Mouse (Mus musculus) adipocyte (in vitro differentiated cells): ENCODE results near the gene Wnt8b.

ENCODE experiments used
- DNase-seq: peaks from one replicate; pipeline ENCODE4 v3.0.0-alpha.2; 2016; ENCODE audit warnings: low spot score

The Wnt8b gene

DNA sequence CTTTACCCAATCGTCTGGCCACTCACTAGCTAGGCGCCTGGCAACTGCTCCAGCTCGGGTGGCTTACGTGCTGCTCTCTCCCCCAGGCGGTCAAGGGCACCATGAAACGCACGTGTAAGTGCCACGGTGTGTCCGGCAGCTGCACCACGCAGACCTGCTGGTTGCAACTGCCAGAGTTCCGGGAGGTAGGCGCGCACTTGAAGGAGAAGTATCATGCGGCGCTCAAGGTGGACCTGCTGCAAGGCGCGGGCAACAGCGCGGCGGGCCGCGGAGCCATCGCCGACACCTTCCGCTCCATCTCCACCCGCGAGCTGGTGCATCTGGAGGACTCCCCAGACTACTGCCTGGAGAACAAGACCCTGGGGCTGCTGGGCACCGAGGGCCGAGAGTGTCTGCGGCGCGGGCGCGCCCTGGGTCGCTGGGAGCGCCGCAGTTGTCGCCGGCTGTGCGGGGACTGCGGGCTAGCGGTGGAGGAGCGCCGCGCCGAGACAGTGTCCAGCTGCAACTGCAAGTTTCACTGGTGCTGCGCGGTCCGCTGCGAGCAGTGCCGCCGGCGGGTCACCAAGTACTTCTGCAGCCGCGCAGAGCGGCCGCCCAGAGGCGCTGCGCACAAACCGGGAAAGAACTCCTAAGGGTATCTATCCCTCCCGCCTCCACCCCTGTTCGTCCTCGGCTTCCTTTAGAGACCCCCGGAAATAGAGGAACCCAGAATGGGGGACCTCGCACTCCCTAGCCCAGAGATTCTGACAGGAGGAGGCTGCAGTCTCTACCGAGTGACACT is 18.4 kb downstream of the Wnt8b start:
- DNase-seq = no peak

DNA sequence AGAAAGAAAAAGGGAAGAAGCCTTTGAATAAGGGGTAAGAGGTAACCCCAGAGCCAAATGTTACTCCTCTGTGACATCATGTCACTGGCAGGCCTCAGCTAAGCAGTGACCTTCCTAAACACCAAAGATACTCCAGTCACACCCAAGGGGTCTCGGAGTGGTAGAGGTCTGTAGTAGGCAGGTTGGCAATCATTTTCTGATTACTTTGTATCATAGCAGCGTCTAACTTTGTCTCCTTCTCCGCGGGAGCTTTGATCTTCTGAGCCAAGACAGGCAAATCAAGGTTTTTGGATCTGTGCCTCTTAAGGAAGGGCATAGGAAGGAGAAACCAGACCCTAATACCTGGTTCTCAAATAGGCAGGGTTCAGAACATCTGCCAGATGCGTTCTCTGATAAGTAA is 19.3 kb downstream of the Wnt8b start:
- no peak for DNase-seq

DNA sequence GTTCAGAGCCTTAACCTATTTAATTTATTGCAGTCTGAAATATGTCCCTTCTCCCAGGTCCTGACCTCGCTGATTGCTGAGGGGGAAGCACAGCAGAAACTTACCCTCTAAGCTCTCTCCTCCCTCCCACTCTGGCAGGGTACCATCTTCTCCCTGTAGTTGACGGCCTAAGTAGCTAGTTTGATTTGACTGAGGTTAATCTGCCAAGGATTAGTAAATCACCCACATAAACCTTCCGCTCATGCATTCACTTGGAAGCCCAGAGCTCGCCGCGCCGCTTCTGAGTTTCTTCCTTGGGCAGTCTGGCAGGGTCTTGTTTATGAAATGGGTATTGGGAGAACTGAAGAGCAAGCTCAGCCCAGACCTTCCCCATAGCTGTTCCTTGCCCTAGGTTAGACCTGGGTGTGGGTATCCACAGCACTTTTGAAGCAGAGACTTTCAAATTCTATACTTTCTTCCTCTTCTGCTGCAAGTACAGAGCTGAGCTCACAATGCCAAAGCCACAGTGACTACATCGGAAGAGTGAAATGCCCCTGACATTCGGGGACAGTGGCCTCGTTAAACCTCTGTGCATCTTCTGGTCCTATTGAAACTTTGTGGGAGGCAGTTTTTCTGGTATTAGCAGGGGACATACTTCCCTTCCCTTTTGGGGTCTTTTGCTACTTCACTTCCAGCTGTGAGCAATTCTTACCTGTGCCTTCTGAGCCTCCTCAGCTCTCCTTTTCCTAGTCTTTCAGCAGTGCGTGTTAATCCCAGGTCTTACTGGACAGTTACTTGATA is 20.0 kb downstream of the Wnt8b start:
- DNase-seq = no peak

DNA sequence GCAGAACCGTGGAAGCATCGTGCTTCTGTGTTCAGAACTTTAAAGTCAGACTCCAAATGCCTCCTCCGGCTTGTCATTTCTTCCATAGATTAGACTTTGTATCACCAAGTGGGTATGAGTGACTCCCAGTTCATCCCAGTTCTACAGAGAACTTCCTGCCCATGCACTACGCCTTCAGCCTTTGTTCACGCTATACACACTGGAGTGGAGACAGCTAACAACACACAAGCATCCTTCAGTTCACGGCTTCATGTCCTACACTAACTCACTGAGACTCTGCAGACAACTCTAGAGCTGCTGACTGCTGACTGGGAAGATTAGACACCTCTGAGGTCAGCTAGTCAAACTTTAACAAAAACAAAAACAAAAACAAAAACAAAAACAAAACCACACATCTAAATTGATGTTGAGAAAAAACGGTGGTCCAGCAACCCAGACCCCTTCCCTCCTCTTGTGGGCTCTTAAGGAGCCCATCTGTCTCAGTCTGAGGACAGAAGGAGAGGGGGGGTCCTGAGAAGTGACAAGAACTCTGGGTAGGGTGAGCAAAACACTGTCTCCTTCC is 20.7 kb downstream of the Wnt8b start:
- no peak for DNase-seq

DNA sequence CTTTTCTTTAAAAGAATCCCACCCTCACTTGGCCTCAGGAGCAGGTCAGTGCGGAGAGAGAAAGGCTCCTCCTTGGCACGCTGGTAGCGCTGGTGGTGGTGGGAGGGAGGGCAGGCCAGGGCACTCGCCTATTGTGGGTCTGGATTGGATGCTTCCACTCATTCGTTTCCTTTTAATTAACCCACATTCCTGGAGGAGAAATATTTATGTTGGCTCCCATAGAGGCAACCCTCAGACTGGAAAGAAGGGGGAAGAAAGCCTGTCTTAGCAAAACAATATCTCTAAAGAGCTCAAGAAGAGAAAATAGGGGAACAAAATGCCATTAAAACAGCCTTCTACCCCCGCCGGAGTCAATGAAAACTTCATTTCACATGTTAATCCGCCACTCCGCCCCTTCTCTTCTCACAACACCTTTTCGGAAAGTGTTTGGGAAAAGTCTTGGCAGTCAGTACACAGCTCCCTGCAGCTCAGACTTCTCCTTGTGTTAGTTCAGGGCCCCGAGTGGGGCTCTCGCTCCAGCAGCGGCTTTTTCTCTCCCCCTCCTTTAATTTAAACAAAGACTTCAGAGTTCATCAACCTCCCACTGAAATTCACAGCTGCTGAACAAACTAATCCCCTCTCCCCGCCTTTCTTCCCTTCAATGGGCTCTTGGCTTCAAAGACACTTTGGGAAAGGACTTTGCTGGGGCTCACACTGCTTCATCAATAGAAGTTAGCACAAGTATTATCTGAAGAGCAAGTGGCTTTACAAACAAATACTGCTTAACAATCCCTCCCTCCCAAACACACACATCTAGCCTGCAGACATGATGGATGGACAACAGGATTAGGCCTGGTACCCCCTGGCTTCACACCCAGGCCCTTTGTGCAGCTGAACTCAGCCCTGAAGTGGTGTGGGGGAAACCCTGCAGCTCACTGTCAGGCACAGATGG is 21.5 kb downstream of the Wnt8b start:
- no peak for DNase-seq

DNA sequence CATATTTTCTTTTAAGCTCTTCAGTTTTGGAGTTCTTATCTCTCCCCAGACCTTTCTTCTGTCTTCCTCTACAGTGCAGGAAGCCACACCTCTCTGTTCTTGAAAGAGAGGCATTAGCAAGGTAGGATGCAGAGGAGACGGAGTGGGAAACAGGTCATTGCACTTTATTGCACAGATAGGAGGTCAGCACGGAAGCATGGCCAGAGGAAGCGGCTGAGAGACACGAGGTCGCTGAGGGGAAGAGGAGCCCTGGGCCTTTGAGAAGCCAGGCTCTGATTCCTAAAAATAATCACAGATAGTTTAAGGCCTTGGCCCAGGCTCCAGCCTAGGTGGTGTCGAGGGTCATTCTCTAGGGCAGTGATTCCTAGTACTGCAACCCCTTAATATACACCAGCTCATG is 22.5 kb downstream of the Wnt8b start:
- no peak for DNase-seq

DNA sequence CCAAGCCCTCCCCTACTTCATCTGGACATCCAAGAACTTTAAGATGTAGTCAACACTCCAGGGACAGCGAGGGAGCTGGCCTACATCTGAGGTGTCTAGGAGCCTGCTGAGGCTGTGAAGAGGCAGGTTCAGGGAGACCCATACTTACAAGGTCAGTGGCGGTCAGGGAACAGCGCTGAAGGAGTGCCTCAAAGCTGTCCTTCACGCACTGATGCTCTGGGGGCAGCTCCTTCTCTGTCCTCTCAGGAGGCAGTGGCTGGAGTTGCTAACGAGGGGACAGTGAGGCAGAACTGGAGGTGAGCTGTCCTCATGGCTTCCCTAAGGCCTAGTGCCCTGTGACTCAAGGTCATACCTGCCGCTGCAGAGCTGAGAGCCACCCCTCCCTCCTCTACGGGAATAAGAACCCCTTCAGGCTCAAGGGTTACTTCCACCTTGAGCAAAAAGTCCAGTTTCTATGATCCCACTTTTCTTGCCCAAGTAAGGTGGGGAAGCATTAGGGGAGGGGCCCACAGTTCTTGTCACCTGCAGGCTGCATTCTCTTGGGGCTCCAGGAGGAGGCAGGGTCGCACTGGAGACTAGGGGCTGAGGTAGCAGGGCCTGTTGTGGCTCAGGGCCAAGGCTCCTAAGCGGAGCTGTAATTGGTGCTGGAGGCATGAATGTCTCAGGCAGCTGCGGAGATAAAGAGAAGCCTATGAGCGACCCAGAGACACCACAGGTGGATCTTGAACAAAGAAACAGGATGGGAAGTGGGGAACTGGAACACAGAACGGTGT is 24.9 kb downstream of the Wnt8b start:
- no peak for DNase-seq

DNA sequence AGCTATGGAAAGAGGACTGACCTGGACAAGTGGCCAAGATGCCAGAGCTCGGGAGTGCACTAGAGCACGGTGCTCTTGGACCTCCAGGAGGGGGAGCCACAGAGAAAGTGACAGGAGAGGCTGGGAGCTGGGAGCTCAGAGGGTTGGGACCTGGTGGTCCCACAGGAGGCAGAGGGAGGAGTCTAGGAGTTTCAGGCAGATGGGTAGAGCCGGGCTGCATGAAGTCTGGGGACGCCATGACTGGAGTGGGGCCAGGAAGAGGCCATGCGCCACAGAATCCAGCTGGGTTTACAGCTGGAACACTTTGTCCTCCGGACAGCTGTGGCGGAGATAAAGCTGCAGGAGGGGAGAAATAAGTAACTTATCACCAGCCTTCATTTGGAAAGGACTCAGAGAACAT is 25.9 kb downstream of the Wnt8b start:
- DNase-seq = no peak

DNA sequence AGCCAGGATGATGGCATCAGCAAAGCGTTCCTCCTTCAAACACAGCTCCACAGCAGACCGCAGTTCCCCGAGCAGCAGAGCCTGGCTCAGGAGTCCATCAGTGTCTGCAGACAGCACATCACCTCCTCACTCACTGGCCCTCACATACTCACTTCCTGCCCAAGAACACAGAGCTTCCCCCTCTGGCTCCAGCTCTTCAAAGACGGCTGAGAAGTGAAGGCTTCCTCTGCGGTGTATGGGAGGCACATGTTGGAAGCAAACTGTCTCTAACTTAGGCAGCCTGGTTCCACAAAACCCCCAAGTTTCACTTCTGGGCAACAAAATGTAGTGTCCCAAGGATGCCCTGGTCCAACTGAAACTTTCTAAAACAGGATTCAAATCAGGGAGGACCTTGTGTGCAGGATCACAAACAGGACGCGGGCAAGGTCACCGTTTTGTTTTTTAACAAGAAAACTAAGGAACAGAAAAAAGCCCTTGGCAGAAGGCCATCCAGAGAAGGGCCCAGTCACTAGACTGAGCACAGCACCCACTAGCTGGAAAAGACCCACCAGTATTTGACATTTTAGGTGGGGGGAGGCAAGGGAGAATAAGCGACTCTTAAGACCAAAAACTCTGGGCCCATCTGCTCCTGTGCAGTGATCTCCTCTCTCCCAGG is 32.4 kb downstream of the Wnt8b start:
- no peak for DNase-seq

DNA sequence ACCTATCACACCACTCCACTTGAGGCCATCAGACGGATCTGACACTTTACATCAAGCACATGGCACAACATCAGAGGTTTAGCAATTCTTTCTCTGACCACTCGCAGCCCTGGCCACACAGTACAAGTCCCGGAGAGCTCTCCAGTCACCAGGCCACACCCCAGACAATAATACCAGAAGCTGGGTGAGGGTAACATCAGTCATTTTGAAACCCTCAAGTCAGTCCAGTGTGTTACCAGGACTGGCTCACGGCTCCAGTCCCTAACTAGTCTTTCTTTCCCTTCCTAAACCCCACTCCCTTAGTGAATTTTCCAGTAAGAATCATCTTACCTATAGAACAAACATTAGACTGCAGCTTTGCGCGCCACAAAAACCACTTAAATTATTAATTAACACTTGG is 36.7 kb downstream of the Wnt8b start:
- no peak for DNase-seq

DNA sequence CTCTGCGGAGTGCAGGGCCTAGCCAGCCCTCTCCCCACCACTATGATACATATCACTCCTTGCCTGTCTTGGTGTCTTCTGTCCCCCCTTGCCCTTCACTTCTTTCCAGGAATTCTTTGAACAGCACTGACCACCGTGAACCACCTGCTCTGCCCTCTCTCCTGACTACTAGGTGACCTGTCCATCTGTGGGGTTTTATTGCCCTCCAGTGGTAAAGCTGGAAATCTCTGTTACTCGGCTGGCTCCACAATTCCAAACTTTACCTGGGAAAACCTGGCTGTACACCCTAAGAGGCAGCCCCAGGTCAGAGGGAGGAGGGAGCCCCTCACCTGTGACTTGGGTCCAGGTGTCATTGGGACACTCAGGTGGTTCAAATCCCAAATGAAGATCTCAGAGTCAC is 42.1 kb downstream of the Wnt8b start:
- peak; percentile 62 for DNase-seq

DNA sequence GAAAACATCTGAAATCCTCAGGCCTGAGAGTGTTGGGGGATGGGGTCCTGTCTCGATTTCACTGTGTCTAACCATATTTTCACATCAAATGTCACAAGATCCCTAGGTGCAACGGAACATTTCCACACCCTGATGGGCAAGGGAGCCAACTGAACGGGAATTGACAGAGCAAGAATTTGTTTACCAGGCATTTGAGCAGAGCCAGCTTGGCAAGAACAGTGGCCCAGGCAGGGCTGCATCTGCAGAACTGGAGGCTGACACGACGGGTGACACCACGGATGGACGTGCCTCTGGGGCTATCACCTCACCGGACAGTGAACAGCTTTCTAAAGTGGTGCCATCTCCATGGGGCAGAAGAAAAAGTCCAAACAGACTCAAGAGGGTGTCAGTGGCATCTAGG is 44.1 kb downstream of the Wnt8b start:
- DNase-seq = no peak

DNA sequence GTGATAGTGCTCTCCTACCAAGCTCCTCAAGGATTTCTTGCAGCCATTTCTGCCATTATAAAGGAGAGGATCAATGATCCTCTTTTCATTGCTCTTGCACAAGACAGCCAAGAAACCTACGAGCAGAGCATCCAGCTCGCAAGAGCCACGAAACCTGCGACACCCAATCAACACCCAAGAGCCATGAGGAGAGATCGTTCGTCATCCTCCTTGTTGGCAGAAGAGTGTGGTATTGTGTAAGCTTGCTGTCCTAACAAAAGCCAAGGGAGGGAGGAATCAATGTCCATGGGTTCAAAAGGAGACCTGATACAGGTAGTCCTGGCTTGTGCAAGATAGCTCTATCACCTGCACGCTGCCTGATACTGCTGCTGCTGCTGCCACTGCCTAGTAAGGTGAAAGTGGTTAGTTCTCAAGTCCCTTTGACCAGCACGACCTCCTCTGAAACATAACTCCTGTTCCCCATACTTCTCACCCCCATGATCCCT is 49.5 kb downstream of the Wnt8b start:
- DNase-seq = no peak

DNA sequence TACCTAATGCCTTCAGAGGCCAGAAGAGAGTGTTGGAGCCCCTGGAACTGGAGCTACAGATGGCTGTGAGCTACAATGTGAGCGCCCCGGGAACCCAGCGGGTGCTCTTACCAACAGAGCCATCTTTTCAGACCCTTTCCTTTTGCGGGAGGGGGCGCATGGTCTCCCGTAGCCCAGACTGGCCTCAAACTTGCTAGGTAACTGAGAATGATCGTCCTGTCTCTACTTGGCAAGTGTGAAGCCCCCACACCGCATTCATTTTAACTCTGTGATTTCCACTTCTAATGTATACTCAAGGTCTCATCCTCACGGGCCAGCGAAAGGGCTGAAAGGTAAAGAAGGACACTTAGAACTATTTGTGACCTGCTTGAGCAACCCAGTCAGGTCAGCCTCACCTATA is 51.1 kb downstream of the Wnt8b start:
- DNase-seq = no peak

DNA sequence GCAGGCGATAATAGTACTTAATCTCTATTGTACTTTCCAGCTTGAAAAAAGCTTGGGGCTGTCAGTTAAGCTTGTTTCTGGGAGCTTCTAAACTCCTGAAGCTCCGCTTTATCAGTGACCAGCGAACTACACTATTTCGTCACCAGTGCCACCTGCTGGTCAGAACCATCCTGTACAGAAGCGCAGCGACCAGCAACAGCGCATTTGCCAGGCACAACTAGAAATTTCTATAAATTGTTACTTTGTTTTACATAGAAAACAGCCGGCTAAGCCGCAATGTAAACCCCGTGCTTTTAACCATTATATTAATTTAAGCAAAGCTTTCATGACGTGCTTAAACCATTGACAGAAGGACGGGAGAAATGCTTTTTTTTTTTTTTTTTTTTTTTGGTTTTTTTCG is 51.5 kb downstream of the Wnt8b start:
- peak; percentile 87 for DNase-seq

DNA sequence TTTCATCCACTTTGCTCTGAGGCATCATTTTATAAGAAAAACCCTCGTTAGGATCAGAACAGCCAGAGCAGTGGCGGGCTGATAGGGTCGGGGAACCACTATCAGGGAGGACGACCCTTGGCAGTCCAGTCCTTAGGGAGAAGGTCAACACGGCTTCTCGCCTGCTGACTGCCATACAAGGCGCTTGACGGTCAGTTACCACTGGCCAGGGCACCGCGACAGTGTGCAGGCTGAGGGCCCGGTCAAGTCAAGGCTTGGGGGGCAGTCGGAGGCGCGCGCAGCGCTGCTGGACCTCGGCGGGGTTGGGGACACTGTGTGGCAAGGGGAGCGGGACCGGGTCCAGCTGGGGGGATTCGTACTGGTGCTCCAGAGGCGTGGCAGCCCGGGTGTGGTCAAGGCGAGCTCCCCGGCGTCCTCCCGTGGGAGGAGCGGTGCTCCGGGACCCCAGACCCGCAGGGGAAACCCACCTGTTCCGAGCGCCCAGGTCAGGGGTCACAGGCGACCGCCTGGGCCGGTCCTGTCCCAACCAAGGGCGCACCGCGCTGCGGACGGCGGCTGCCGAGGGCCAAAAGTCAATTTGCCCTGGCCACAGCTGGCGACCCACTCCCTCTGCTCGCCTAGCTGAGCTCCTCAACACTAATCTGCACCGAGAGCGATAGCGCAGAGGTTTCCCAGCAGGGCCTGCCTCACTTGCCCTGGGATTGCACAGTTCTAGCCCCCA is 52.2 kb downstream of the Wnt8b start, which contains the start of gene Sec31b:
Gene Sec31b, minus strand, starts transcription at position 544 of the 721 bp plus-strand sequence.
- no peak for DNase-seq

DNA sequence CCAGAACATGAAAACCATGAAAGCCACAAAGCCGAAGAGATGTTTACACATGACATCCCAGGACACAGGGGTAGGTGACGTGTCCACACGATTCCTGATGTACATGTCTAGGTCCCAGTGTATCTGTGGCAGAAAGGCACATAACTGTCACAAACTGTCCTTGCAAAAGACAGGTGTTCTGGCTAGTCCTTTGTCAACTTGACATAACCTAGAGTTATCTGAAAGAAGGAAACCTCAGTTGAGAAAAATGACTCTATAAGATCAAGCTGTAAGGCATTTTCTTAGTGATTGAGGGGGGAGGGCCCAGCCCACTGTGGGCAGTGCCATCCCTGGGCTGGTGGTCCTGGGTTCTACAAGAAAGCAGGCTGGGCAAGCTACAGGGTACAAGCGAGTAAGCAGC is 59.5 kb downstream of the Wnt8b start, which contains the start of gene Gm20538:
Gene Gm20538, minus strand, starts transcription at position 101 of the 400 bp plus-strand sequence.
- DNase-seq = no peak

DNA sequence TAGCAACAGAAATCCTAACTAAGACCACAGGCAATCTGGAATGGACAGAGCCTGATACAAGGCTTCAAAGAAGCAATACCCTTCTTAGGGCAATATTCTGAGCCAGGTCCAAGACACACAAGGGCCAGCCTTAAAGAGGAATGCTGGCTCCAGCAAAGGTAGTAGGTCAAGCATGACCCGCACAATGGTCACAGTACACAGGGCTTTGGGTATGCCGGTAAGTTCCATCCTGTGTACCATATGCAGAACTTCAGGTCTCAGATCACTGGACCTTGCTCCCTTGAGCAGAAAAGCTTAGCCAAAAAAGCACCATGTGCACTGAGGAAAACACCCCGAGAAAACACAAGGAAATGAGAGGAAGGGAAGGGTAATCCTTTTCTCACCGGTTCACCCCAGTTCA is 60.0 kb downstream of the Wnt8b start:
- DNase-seq = no peak

DNA sequence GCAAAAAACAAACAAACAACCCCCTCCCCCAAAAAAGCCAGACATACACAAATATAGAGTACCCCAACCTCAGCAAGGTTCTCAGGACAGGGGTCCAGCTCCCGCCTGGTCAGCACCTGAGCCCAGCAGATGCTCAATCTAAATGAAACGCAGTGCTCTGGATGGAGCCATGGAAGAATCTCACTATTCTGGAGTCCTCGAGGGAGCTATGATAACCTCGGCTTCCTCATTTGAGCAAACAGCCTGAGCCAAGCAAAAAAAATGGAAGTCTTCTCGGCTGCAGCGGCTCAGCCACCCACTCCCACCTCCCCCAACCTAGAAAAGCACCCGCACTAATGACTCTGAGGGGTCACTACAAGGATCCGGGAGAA is 61.2 kb downstream of the Wnt8b start:
- no peak for DNase-seq
